Mouse (Mus musculus) E14TG2a.4 (cell line): ENCODE measurements at regions not wholly inside any gene's neighbourhood (a gene's known extent, or its start where the extent isn't known, plus 50 kb on each side); places are given as distances from the start of the nearest gene placed in this dataset.
A peak's percentile ranks its signal among the peaks of the same experiment; 100 is the strongest.

Source experiments
- CTCF ChIP-seq: conservative IDR thresholded peaks from 2 replicates; pipeline ENCODE4 v1.5.1; 2014; ENCODE audit warnings: low read length
- NANOG ChIP-seq: IDR thresholded peaks from 2 replicates; pipeline ENCODE4 v1.6.1; 2014; ENCODE audit warnings: borderline replicate concordance, low read length, mixed read lengths
- POU5F1 ChIP-seq: IDR thresholded peaks from 2 replicates; pipeline ENCODE4 v1.6.1; 2014; ENCODE audit warnings: low read length, borderline replicate concordance

DNA sequence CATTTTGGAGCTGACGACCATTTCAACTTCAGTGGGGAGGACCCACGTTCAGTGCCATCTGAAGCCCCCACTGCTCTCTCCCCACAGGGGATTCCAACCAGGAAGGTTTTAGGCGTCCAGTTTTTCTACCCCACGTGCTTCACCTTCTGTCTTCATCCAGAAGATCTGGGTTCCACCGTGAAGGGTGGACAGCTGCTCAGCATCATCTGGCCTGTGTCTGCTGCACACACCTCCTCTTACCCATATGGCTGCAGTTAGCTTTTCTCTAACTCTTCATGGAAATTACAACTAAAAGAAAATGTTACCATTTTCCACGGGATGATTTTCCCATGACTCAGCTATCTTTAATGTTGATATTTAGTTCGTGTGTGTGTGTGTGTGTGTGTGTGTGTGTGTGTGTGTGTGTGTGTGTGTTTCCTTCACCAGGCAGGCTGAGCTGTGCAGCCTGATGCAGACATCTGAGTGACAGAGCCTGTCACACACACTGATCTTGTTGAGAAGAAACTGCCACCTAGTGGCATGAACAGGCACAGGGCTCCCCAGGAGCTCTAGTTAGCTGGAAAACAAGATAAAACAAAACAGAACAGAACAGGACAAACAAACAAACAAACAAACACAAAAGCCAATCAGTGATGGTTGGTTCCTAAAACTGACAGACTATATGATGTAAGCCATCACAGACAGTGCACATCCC lies 107.5 kb upstream of the Rasgrp1 start:
- peak; percentile 63 for TF ChIP-seq CTCF
- no peak for TF ChIP-seq POU5F1
- TF ChIP-seq NANOG = no peak
